Mouse (Mus musculus) heart, adult 8-10 months (tissue): ENCODE results near the gene Herpud1. TPM values are rescaled to one million over a fixed set of nuclear protein-coding genes. Genes with fewer than 3 reads are reported as not detected.
A peak's percentile ranks its signal among the peaks of the same experiment; 100 is the strongest.

Experiments used
- DNase-seq: peaks from one replicate; pipeline ENCODE4 v3.0.0; 2022; ENCODE audit warnings: low spot score
- total RNA-seq, 4 experiments: library from RNA; stranded (reverse); gene quantifications; 2 replicates each; pipeline ENCODE4 v1.2.4; 2022

The Herpud1 gene
- total RNA-seq, 4 experiments from 2014 or later = 233 to 419 (median 274) TPM

GRCm38 (mm10) chr8:94408443-94409080 is 22.3 kb downstream of the Herpud1 start:
- DNase-seq = no peak

- DNase-seq = no peak
Observed at GRCm38 (mm10) chr8:94409523-94409922, 23.3 kb downstream of the Herpud1 start.

GRCm38 (mm10) chr8:94412518-94412917 is 26.3 kb downstream of the Herpud1 start:
- DNase-seq = no peak

- no peak for DNase-seq
Observed at GRCm38 (mm10) chr8:94413509-94413908, 27.3 kb downstream of the Herpud1 start.

GRCm38 (mm10) chr8:94415218-94415617 is 29.0 kb downstream of the Herpud1 start:
- no peak for DNase-seq

- no peak for DNase-seq
Observed at GRCm38 (mm10) chr8:94418017-94418416, 31.8 kb downstream of the Herpud1 start.

GRCm38 (mm10) chr8:94422270-94422669 is 36.0 kb downstream of the Herpud1 start:
- DNase-seq = no peak

- DNase-seq = no peak
Observed at GRCm38 (mm10) chr8:94427953-94428352, 41.7 kb downstream of the Herpud1 start.

GRCm38 (mm10) chr8:94428420-94428819 is 42.2 kb downstream of the Herpud1 start:
- DNase-seq = no peak

GRCm38 (mm10) chr8:94429376-94429775 is 43.1 kb downstream of the Herpud1 start:
- no peak for DNase-seq

GRCm38 (mm10) chr8:94432212-94432611 is 46.0 kb downstream of the Herpud1 start:
- DNase-seq = no peak

- peak; percentile 75 for DNase-seq
Observed at GRCm38 (mm10) chr8:94433981-94434466, 47.8 kb downstream of the Herpud1 start, which contains the start of gene Nlrc5. Gene Nlrc5, plus strand, starts transcription at chr8:94434356.

- DNase-seq = no peak
Observed at GRCm38 (mm10) chr8:94434958-94435357, 48.7 kb downstream of the Herpud1 start.

GRCm38 (mm10) chr8:94435397-94436111 is 49.3 kb downstream of the Herpud1 start:
- no peak for DNase-seq

- DNase-seq = no peak
Observed at GRCm38 (mm10) chr8:94436112-94436572, 49.9 kb downstream of the Herpud1 start.

- no peak for DNase-seq
Observed at GRCm38 (mm10) chr8:94436900-94437299, 50.7 kb downstream of the Herpud1 start.

- no peak for DNase-seq
Observed at GRCm38 (mm10) chr8:94438659-94439058, 52.4 kb downstream of the Herpud1 start.

GRCm38 (mm10) chr8:94439691-94440090 is 53.5 kb downstream of the Herpud1 start:
- DNase-seq = no peak

- DNase-seq = no peak
Observed at GRCm38 (mm10) chr8:94440389-94440788, 54.2 kb downstream of the Herpud1 start.

- no peak for DNase-seq
Observed at GRCm38 (mm10) chr8:94441686-94442085, 55.4 kb downstream of the Herpud1 start.

GRCm38 (mm10) chr8:94443153-94443552 is 56.9 kb downstream of the Herpud1 start:
- peak; percentile 45 for DNase-seq

GRCm38 (mm10) chr8:94444480-94444879 is 58.2 kb downstream of the Herpud1 start:
- DNase-seq = no peak
